Mouse (Mus musculus): ENCODE results near the gene Chn1. TPM values are rescaled to one million over a fixed set of nuclear protein-coding genes. Genes with fewer than 3 reads are reported as not detected.

The Chn1 gene
- total and polyA plus RNA-seq, 3 experiments, result 5.0 to 14.1 TPM; not detected in 1

GRCm38 (mm10) chr2:73618486-73619052, 156.6 kb downstream of the Chn1 start:
- no peaks in the 10 kb centered on the region for H3K36me3 ChIP-seq (ENCODE audit: control insufficient read depth in 1 of 2, insufficient read depth in 2 of 2, low read length in 2 of 2)
- no peak for DNase-seq (ENCODE audit: low read depth, low spot score)

GRCm38 (mm10) chr2:73616434-73617057, 158.6 kb downstream of the Chn1 start:
- no peak overlapping the region for H3K9ac ChIP-seq (ENCODE audit: control insufficient read depth, low read depth, low read length, poor library complexity, severe bottlenecking)
- H3K4me1 ChIP-seq (ENCODE audit: control insufficient read depth in 1 of 2, insufficient read depth in 2 of 2, low read length in 2 of 2), result no peaks in the 10 kb centered on the region
- H3K4me3 ChIP-seq (ENCODE audit: control insufficient read depth in 1 of 2, insufficient read depth in 1 of 2, low read depth in 2 of 2, low read length in 2 of 2), result no peak overlapping the region
- no peak for DNase-seq (ENCODE audit: low read depth, low spot score)
- H3K79me2 ChIP-seq (ENCODE audit: control insufficient read depth, insufficient read depth, low read length, poor library complexity), result no peaks in the 10 kb centered on the region
- H3K27me3 ChIP-seq (ENCODE audit: control insufficient read depth in 1 of 2, insufficient read depth in 2 of 2, low read length in 2 of 2), result no peaks in the 10 kb centered on the region
- H3K27ac ChIP-seq (ENCODE audit: control insufficient read depth, low read depth, low read length), result no peak overlapping the region
- H3K9me3 ChIP-seq (replicated peaks; ENCODE audit: insufficient read depth, low read length), result no peaks in the 10 kb centered on the region
- H3K36me3 ChIP-seq (ENCODE audit: control insufficient read depth in 1 of 2, insufficient read depth in 2 of 2, low read length in 2 of 2), result no peaks in the 10 kb centered on the region
- no peak for TF ChIP-seq ZNF384 (IDR thresholded peaks at IDR 0.05; ENCODE audit: low read depth, low read length)
- no peak for TF ChIP-seq NRF1 (IDR thresholded peaks at IDR 0.05; ENCODE audit: insufficient read depth, low read depth, low read length, poor library complexity, severe bottlenecking)
- TF ChIP-seq MAZ (IDR thresholded peaks at IDR 0.05; ENCODE audit: low read depth, low read length), result no peak

More at GRCm38 (mm10) chr2:73618486-73619052, 156.6 kb downstream of the Chn1 start:
- TF ChIP-seq TCF12 (IDR thresholded peaks at IDR 0.05; ENCODE audit: low read depth, low read length), result no peak
- TF ChIP-seq MXI1 (IDR thresholded peaks at IDR 0.05; ENCODE audit: low read depth, low read length), result no peak
- no peak for TF ChIP-seq POLR2A (IDR thresholded peaks at IDR 0.05; ENCODE audit: control insufficient read depth in 1 of 2, insufficient read depth in 1 of 2, low read depth in 1 of 2, low read length in 2 of 2, poor library complexity in 1 of 2)
- TF ChIP-seq NELFE (IDR thresholded peaks at IDR 0.05; ENCODE audit: low read depth, low read length), result no peak
- TF ChIP-seq ZC3H11A (IDR thresholded peaks at IDR 0.05; ENCODE audit: low read depth, low read length), result no peak
- no peak for TF ChIP-seq MEF2A (IDR thresholded peaks at IDR 0.05; ENCODE audit: extremely low read depth, insufficient replicate concordance, low read depth, low read length, poor library complexity, severe bottlenecking)
- H3K27ac ChIP-seq (ENCODE audit: control insufficient read depth, low read depth, low read length), result no peak overlapping the region
- H3K4me1 ChIP-seq (ENCODE audit: control insufficient read depth in 1 of 2, insufficient read depth in 2 of 2, low read length in 2 of 2), result no peaks in the 10 kb centered on the region
- no peaks in the 10 kb centered on the region for H3K27me3 ChIP-seq (ENCODE audit: control insufficient read depth in 1 of 2, insufficient read depth in 2 of 2, low read length in 2 of 2)
- no peak overlapping the region for H3K9ac ChIP-seq (ENCODE audit: control insufficient read depth, low read depth, low read length, poor library complexity, severe bottlenecking)
- no peak overlapping the region for H3K4me3 ChIP-seq (ENCODE audit: control insufficient read depth in 1 of 2, insufficient read depth in 1 of 2, low read depth in 2 of 2, low read length in 2 of 2)
- H3K9me3 ChIP-seq (replicated peaks; ENCODE audit: insufficient read depth, low read length), result no peaks in the 10 kb centered on the region
- no peaks in the 10 kb centered on the region for H3K79me2 ChIP-seq (ENCODE audit: control insufficient read depth, insufficient read depth, low read length, poor library complexity)

GRCm38 (mm10) chr2:73615456-73615855, 159.7 kb downstream of the Chn1 start:
- Histone ChIP-seq H3K36me3 (ENCODE audit: control insufficient read depth in 1 of 2, insufficient read depth in 2 of 2, low read length in 2 of 2) (no peaks in the 10 kb centered on the region), H3K9ac (ENCODE audit: control insufficient read depth, low read depth, low read length, poor library complexity, severe bottlenecking) (no peak overlapping the region), H3K27ac (ENCODE audit: control insufficient read depth, low read depth, low read length) (no peak overlapping the region), H3K4me1 (ENCODE audit: control insufficient read depth in 1 of 2, insufficient read depth in 2 of 2, low read length in 2 of 2) (no peaks in the 10 kb centered on the region), H3K79me2 (ENCODE audit: control insufficient read depth, insufficient read depth, low read length, poor library complexity) (no peaks in the 10 kb centered on the region), H3K9me3 (replicated peaks; ENCODE audit: insufficient read depth, low read length) (no peaks in the 10 kb centered on the region), H3K4me3 (ENCODE audit: control insufficient read depth in 1 of 2, insufficient read depth in 1 of 2, low read depth in 2 of 2, low read length in 2 of 2) (no peak overlapping the region), H3K27me3 (ENCODE audit: control insufficient read depth in 1 of 2, insufficient read depth in 2 of 2, low read length in 2 of 2) (no peaks in the 10 kb centered on the region)
- DNase-seq (ENCODE audit: low read depth, low spot score), result no peak
- no peak for TF ChIP-seq TCF12 (IDR thresholded peaks at IDR 0.05; ENCODE audit: low read depth, low read length)
- TF ChIP-seq HCFC1 (IDR thresholded peaks at IDR 0.05; ENCODE audit: low read depth, low read length), result no peak
- no peak for TF ChIP-seq NRF1 (IDR thresholded peaks at IDR 0.05; ENCODE audit: insufficient read depth, low read depth, low read length, poor library complexity, severe bottlenecking)
- no peak for TF ChIP-seq GABPA (IDR thresholded peaks at IDR 0.05; ENCODE audit: low read depth, low read length)
- TF ChIP-seq POLR2A (IDR thresholded peaks at IDR 0.05; ENCODE audit: control insufficient read depth in 1 of 2, insufficient read depth in 1 of 2, low read depth in 1 of 2, low read length in 2 of 2, poor library complexity in 1 of 2), result no peak
- TF ChIP-seq ELF1 (IDR thresholded peaks at IDR 0.05; ENCODE audit: low read depth, low read length), result no peak
- TF ChIP-seq E2F4 (IDR thresholded peaks at IDR 0.05; ENCODE audit: borderline replicate concordance, low read depth, low read length), result no peak
- no peak for TF ChIP-seq CHD1 (IDR thresholded peaks at IDR 0.05; ENCODE audit: low read depth, low read length)
- TF ChIP-seq POLR2AphosphoS2 (IDR thresholded peaks at IDR 0.05; ENCODE audit: low read length), result no peak
- TF ChIP-seq BHLHE40 (IDR thresholded peaks at IDR 0.05; ENCODE audit: borderline replicate concordance, low read depth, low read length), result no peak
- TF ChIP-seq MEF2A (IDR thresholded peaks at IDR 0.05; ENCODE audit: extremely low read depth, insufficient replicate concordance, low read depth, low read length, poor library complexity, severe bottlenecking), result no peak
- TF ChIP-seq MAFK (IDR thresholded peaks at IDR 0.05; ENCODE audit: borderline replicate concordance, low read depth, low read length), result no peak
- no peak for TF ChIP-seq USF1 (IDR thresholded peaks at IDR 0.05; ENCODE audit: low read depth, low read length)
- no peak for TF ChIP-seq TBP (IDR thresholded peaks at IDR 0.05; ENCODE audit: low read depth, low read length)
- no peak for TF ChIP-seq MYB (IDR thresholded peaks at IDR 0.05; ENCODE audit: low read depth, low read length)
- no peak for TF ChIP-seq CHD2 (IDR thresholded peaks at IDR 0.05; ENCODE audit: low read length)

All from MEL (cell line).